Mouse (Mus musculus): Measurements from ENCODE around the gene Exosc2.
"Not testable (repeated sequence)": the region's sequence is repeated elsewhere in the genome, so short reads cannot be mapped to it uniquely, and the experiment has no call there.

The Exosc2 gene

GRCm38 (mm10) chr2:31678641-31679040 is 8.1 kb downstream of the Exosc2 start:
- no peak for DNase-seq (ENCODE audit: low spot score)

GRCm38 (mm10) chr2:31681051-31681707 is 10.7 kb downstream of the Exosc2 start:
- DNase-seq (ENCODE audit: low spot score): not testable (repeated sequence)

GRCm38 (mm10) chr2:31681731-31682235 is 11.3 kb downstream of the Exosc2 start:
- DNase-seq (ENCODE audit: low spot score): no peak

- DNase-seq (ENCODE audit: low spot score): peak; percentile 46
Measured at GRCm38 (mm10) chr2:31683666-31684065, 13.2 kb downstream of the Exosc2 start.

- DNase-seq (ENCODE audit: low spot score): peak; percentile 82
Measured at GRCm38 (mm10) chr2:31688074-31688925, 17.8 kb downstream of the Exosc2 start, which contains the start of gene Abl1. Abl1 (plus strand) TSS chr2:31688376.

- no peak for DNase-seq (ENCODE audit: low spot score)
Measured at GRCm38 (mm10) chr2:31689045-31689444, 18.5 kb downstream of the Exosc2 start.

- no peak for DNase-seq (ENCODE audit: low spot score)
Measured at GRCm38 (mm10) chr2:31690063-31690462, 19.5 kb downstream of the Exosc2 start.

GRCm38 (mm10) chr2:31698209-31698608 is 27.7 kb downstream of the Exosc2 start:
- DNase-seq (ENCODE audit: low spot score): no peak

GRCm38 (mm10) chr2:31700545-31701446 is 30.3 kb downstream of the Exosc2 start:
- no peak for DNase-seq (ENCODE audit: low spot score)

GRCm38 (mm10) chr2:31703226-31703625 is 32.7 kb downstream of the Exosc2 start:
- DNase-seq (ENCODE audit: low spot score): no peak

- DNase-seq (ENCODE audit: low spot score): no peak
Measured at GRCm38 (mm10) chr2:31705914-31706313, 35.4 kb downstream of the Exosc2 start.

GRCm38 (mm10) chr2:31706531-31706930 is 36.0 kb downstream of the Exosc2 start:
- DNase-seq (ENCODE audit: low spot score): no peak

GRCm38 (mm10) chr2:31712716-31713115 is 42.2 kb downstream of the Exosc2 start:
- no peak for DNase-seq (ENCODE audit: low spot score)

GRCm38 (mm10) chr2:31713813-31714212 is 43.3 kb downstream of the Exosc2 start:
- DNase-seq (ENCODE audit: low spot score): no peak

GRCm38 (mm10) chr2:31714780-31715179 is 44.3 kb downstream of the Exosc2 start:
- DNase-seq (ENCODE audit: low spot score): no peak

GRCm38 (mm10) chr2:31715985-31716384 is 45.5 kb downstream of the Exosc2 start:
- DNase-seq (ENCODE audit: low spot score): no peak

- no peak for DNase-seq (ENCODE audit: low spot score)
Measured at GRCm38 (mm10) chr2:31719202-31719880, 48.8 kb downstream of the Exosc2 start.

GRCm38 (mm10) chr2:31719944-31720343 is 49.4 kb downstream of the Exosc2 start:
- DNase-seq (ENCODE audit: low spot score): no peak

- DNase-seq (ENCODE audit: low spot score): no peak
Measured at GRCm38 (mm10) chr2:31720783-31721182, 50.3 kb downstream of the Exosc2 start.

- DNase-seq (ENCODE audit: low spot score): no peak
Measured at GRCm38 (mm10) chr2:31724730-31725490, 54.4 kb downstream of the Exosc2 start.
